Mouse (Mus musculus): ENCODE measurements around the gene Ak5.
"Not testable (repeated sequence)": the region's sequence is repeated elsewhere in the genome, so short reads cannot be mapped to it uniquely, and the experiment has no call there.

The Ak5 gene

DNA sequence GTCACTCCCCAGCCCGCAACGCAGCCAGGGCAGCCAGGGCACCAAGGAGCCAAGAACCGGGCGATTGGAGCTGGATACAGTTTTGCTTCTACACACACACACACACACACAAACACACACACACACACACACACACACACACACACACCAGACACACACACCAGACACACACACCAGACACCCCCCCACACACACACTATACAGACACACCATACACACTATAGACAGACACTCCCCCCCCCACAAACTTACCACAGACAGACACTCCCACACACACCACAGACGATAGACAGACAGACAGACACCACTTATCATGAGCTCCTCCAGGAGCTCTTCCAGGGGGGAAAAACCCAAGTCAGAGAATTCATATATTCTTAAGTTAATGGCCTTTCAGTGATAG, at the start of gene Ak5:
Ak5 (minus strand) TSS at position 122 of the 400 bp plus-strand sequence.
- no peak for DNase-seq (ENCODE audit: low spot score in 2 of 2)

- peak; percentile 84 to 92 for DNase-seq (ENCODE audit: low spot score in 2 of 2)
Observed at GRCm38 (mm10) chr3:152713991-152714902, 46.1 kb upstream of the Ak5 start, which contains the start of gene Pigk. Pigk (plus strand) TSS chr3:152714100.

- no peak for DNase-seq (ENCODE audit: low spot score in 2 of 2)
Observed at GRCm38 (mm10) chr3:152712957-152713356, 44.8 kb upstream of the Ak5 start.

- no peak for DNase-seq (ENCODE audit: low spot score in 2 of 2)
Observed at GRCm38 (mm10) chr3:152709936-152710335, 41.8 kb upstream of the Ak5 start.

- DNase-seq (ENCODE audit: low spot score in 2 of 2), result no peak
Observed at GRCm38 (mm10) chr3:152707321-152707823, 39.2 kb upstream of the Ak5 start.

DNA sequence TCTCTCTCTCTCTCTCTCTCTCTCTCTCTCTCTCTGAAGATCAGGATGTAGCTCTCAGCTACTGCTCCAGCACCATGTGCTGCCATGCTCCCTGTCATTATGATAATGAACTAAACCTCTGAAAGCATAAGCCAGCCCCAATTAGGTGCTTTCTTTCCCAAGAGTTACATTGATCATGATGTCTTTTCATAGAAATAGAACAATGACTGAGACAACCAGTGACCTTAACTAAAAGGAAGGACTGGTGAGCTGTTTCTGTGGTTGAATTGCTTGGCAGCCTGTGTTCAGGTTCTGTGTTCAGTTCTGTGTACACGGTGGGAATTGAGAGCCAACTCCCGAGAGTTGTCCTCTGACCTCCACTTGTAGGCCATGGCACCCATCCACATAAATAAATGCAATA, 38.7 kb upstream of the Ak5 start:
- no peak for DNase-seq (ENCODE audit: low spot score in 2 of 2)

- no peak for DNase-seq (ENCODE audit: low spot score in 2 of 2)
Observed at GRCm38 (mm10) chr3:152705826-152706225, 37.7 kb upstream of the Ak5 start.

- no peak for DNase-seq (ENCODE audit: low spot score in 2 of 2)
Observed at GRCm38 (mm10) chr3:152702274-152702843, 34.2 kb upstream of the Ak5 start.

DNA sequence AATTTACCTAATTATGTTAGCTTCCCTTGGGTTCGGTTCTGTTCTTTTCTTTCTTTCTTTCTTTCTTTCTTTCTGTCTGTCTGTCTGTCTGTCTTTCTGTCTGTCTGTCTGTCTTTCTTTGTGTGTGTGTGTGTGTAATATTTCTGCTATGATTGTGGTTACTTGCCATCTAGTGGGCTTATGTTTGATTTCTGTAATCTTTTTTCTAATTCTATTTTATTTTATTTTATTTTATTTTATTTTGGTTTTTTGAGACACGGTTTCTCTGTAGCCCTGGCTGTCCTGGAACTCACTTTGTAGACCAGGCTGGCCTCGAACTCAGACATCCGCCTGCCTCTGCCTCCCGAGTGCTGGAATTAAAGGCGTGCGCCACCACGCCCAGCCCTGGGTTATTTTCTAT, 33.4 kb upstream of the Ak5 start:
- DNase-seq (ENCODE audit: low spot score in 2 of 2), result not testable (repeated sequence)

DNA sequence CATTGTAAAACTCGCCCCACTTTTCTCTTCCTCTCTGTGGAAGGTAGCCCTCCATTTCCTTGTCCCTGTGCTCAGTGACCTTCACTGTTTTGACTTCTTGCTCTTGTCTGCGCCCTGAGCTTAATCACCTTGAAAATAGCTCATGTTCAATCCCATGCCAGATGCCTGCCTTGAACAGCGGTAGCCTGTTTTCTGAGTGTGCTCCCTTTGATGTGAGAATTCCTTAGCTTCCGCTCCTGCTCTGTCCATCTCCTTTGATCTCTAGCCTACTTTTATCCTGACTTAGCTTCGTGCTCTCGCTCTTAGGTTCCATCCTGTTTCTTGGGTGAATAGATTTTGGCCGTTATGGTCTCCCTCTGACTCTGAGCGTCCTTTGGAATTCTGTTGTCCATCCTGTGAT, 31.1 kb upstream of the Ak5 start:
- no peak for DNase-seq (ENCODE audit: low spot score in 2 of 2)

DNA sequence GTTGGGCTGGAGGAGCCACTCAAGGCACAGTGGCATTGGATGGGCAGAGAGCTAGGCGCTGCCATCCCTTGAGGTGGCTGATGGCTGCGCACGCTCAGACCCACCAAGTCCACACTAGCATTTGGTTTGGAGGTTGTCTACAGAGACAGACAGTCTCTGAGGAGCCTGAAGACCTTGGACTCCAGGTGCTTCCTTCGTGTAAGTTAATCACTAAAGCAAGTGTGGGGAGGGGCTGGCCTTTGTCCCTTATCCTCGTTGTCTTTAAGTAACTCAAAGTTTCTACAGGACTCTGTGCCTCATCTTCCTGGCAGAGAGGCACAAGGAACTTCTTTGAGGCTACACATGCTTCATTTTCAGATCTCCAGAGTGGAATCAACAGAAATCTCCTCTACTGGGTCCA, 29.9 kb upstream of the Ak5 start:
- no peak for DNase-seq (ENCODE audit: low spot score in 2 of 2)

DNA sequence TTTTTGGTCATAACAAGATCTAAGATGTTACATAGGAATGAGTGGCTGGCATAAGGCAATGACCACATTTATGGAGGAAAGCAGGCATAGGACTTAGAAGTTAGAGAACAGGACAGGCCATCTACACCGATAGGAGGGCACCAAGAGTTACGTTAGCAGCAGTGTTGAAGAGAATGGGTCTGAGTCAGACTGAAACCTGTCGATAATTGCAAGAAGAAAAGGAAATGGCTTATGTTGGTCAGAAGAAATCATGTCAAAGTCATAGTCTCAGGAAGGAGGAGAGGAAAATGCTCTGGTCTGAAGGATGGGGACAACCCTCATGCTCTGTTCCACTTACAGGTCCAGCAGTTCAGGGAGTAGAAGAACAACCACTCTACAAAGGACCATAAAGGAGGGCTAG, 26.8 kb upstream of the Ak5 start:
- DNase-seq (ENCODE audit: low spot score in 2 of 2), result no peak

- DNase-seq (ENCODE audit: low spot score in 2 of 2), result no peak
Observed at GRCm38 (mm10) chr3:152689105-152689504, 20.9 kb upstream of the Ak5 start.

- no peak for DNase-seq (ENCODE audit: low spot score in 2 of 2)
Observed at GRCm38 (mm10) chr3:152688532-152688931, 20.4 kb upstream of the Ak5 start.

GRCm38 (mm10) chr3:152674663-152675062, 6.5 kb upstream of the Ak5 start:
- DNase-seq (ENCODE audit: low spot score in 2 of 2), result no peak

GRCm38 (mm10) chr3:152669783-152670182, 1.6 kb upstream of the Ak5 start:
- no peak for DNase-seq (ENCODE audit: low spot score in 2 of 2)

DNA sequence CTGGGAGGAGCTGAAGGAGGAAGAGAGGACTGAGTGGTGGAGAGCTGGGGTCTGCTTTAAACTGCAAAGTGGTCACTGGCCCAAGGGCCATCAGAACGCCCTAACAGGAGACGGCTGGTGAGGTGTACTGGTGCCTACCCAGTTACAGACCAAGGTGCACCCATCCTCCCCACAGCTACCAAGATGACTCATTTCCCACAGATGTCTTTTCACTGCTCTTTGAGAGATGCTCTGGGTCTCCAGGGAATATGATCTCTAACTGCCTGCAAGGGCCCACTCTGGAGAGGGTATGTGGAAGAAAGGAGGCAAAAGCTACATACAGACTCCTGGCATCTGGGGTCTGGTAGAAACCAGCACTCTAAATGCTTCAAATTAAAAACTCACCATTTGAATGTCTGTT, 633 bp upstream of the Ak5 start:
- DNase-seq (ENCODE audit: low spot score in 2 of 2), result no peak

DNA sequence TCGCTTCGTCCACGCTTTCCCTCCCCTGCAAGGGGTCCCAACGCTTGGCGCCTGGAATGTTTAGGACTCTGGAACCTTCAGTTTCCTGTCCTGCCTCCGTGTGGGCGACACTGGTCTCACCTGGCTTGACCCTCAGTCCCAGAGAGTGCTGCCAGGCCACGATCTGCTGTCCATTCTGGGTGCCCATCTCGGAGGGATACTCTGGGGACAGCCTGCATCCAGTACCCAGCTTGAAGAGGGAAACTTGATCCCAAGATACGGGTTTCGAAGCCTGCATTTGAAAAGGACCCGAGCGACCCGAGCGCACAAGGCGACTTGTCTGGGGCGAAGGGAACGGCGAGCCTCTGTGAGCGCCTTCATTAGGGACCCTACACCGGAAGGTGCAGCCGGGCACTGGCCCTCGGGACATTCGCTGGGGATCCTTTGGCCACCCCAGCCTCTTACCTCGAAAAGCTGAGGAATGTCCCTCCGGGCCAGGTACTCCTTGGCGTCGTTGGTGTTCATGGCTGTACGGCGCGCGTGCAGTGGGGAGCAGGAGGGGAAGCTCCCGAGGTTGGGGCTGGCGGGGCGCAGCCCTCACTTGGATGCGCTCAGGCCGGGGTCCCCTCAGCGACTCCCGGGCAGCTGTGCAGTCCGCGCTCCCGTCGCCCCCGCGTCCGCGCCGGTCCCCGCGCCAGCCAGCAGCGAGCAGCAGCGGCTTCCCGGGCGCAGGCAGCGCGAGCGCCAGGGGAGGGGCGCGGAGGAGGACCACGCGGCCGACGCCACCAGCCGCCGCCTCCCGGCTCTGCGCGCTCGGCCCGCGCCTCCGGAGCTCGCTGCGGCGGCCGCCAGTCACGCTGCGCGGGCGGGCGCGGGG, 576 bp downstream of the Ak5 start:
- no peak for DNase-seq (ENCODE audit: low spot score in 2 of 2)

DNA sequence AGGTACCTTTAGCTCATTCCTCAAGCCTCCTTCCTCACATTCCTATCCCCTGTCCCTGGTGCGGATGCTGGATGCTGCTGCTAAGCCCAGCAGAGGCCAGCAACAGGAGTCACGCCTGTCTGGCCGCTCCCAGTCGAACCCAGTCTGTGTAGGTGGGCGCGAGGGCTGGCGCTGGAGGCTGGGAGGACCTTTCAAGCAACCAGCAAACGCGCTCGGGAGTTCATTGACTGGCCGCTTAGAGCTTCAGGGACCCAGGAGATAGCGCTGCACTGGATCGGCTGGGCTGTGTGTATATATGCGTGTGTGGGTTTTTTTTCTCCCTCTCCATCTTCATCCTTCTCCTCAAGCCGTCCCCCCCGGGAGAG, 1.2 kb downstream of the Ak5 start:
- no peak for DNase-seq (ENCODE audit: low spot score in 2 of 2)

GRCm38 (mm10) chr3:152658592-152658991, 9.6 kb downstream of the Ak5 start:
- no peak for DNase-seq (ENCODE audit: low spot score in 2 of 2)

- DNase-seq (ENCODE audit: low spot score in 2 of 2), result no peak
Observed at GRCm38 (mm10) chr3:152651991-152652390, 16.2 kb downstream of the Ak5 start.

DNA sequence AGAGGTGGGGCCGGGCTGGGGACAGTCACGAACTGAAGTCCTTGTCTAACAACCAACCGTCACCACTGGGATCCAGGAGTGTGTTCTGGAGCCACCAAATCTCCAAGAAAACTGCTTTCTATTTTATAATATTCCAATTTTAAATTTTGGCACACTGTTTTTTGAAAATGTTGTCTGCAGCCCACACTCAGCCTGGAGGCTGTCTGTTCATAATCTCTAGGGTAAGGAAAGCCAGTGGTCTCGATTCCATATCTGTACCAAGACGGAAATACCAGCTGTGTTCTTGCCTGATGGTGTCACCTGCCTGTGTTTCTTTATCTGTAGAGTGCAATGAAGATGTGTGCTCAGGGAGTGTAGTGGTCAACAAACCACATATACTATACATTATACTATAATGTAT, 23.6 kb downstream of the Ak5 start:
- no peak for DNase-seq (ENCODE audit: low spot score in 2 of 2)

All from spleen, postnatal 14 days (tissue).